In the genomic region with DNA sequence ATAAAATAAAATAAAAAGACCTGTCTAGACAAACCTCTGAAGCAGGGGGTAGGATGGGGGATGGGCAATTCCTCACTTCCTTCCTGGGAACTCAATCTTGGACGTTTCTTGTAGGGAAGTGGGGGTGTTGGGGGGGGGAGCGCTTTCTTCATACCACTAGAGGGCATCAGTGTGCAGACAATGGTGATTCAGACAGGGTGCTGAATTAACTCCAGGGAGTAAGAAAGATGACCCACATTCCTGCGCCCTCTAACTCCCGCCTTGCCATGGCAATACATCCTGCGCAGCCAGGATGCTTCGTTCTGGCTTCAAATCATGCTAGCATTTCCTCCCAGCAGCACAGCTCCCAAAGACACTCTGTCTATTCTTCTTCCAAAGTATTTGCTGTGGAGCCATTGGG, we compare ENCODE assay signal across 8 mouse cellular contexts.
DNase-seq lines count a peak whose midpoint lies in the region; ATAC-seq and TF ChIP-seq lines count a peak whose summit lies in the region.

No protein-coding gene starts in this region.

- no peak overlapping the region for H3K9ac ChIP-seq in forebrain, embryonic 14.5 days (ENCODE audit: low read length)
- H3K9ac ChIP-seq in forebrain, embryonic 15.5 days (replicated peaks): no peak overlapping the region
- no peak overlapping the region for H3K9ac ChIP-seq in limb, embryonic 14.5 days (ENCODE audit: low read depth, low read length, severe bottlenecking)

- no peaks in the 10 kb centered on the region for H3K27me3 ChIP-seq in forebrain, embryonic 14.5 days (replicated peaks; ENCODE audit: control insufficient read depth, insufficient read depth, low read length)
- no peaks in the 10 kb centered on the region for H3K27me3 ChIP-seq in forebrain, embryonic 15.5 days
- no peaks in the 10 kb centered on the region for H3K27me3 ChIP-seq in limb, embryonic 14.5 days (ENCODE audit: control insufficient read depth, insufficient read depth, low read length)

- no peak for ATAC-seq in forebrain, embryonic 14.5 days
- no peak for ATAC-seq in forebrain, embryonic 15.5 days (replicated peaks)
- ATAC-seq in limb, embryonic 14.5 days (ENCODE audit: low FRiP score, low read depth): no peak

- peak; percentile 65 for TF ChIP-seq CTCF in left cerebral cortex, adult 2 months (IDR thresholded peaks at IDR 0.05)

- intact Hi-C loops in left cerebral cortex, adult 2 months (cut with DNase I): loop anchor here (1.0 to 5.0 kb wide), 2 partner anchors 258 to 491 kb away; no protein-coding TSS in a partner anchor

- H3K4me3 ChIP-seq in forebrain, embryonic 14.5 days (ENCODE audit: low read depth, low read length): no peak overlapping the region
- H3K4me3 ChIP-seq in forebrain, embryonic 15.5 days: no peak overlapping the region
- no peak overlapping the region for H3K4me3 ChIP-seq in left cerebral cortex, adult 2 months
- no peak overlapping the region for H3K4me3 ChIP-seq in limb, embryonic 14.5 days (replicated peaks; ENCODE audit: low read length)

- no peak overlapping the region for H3K27ac ChIP-seq in forebrain, embryonic 14.5 days (ENCODE audit: low read depth, low read length)
- no peak overlapping the region for H3K27ac ChIP-seq in forebrain, embryonic 15.5 days (replicated peaks)
- H3K27ac ChIP-seq in left cerebral cortex, adult 2 months: no peak overlapping the region
- H3K27ac ChIP-seq in limb, embryonic 14.5 days (replicated peaks; ENCODE audit: low read depth, low read length): no peak overlapping the region

- H3K4me1 ChIP-seq in forebrain, embryonic 14.5 days (ENCODE audit: control insufficient read depth, insufficient read depth, low read length): no peaks in the 10 kb centered on the region
- H3K4me1 ChIP-seq in forebrain, embryonic 15.5 days: no peaks in the 10 kb centered on the region
- H3K4me1 ChIP-seq in limb, embryonic 14.5 days (ENCODE audit: control insufficient read depth, insufficient read depth, low read length): no peaks in the 10 kb centered on the region

- H3K36me3 ChIP-seq in forebrain, embryonic 14.5 days (ENCODE audit: control insufficient read depth, insufficient read depth, low read length): no peaks in the 10 kb centered on the region
- H3K36me3 ChIP-seq in forebrain, embryonic 15.5 days: no peaks in the 10 kb centered on the region
- H3K36me3 ChIP-seq in limb, embryonic 14.5 days (ENCODE audit: control insufficient read depth, insufficient read depth, low read length): no peaks in the 10 kb centered on the region

- DNase-seq in forebrain, embryonic 14.5 days (ENCODE audit: low spot score): peak; percentile 36
- DNase-seq in left cerebral cortex, adult 2 months (ENCODE audit: extremely low spot score in 1 of 2, low spot score in 2 of 2): no peak
- no peak for DNase-seq in left cerebral cortex, adult 11 months (ENCODE audit: low spot score)
- DNase-seq in NIH3T3 (ENCODE audit: low read depth): peak; percentile 50
- DNase-seq in limb, embryonic 14.5 days (ENCODE audit: low spot score): peak; percentile 4
- DNase-seq in spleen, postnatal 4 days (ENCODE audit: low spot score in 2 of 2): no peak
- no peak for DNase-seq in T-cell, adult 2 months (ENCODE audit: low spot score)

- no peak for TF ChIP-seq POLR2A in limb, embryonic 14.5 days (IDR thresholded peaks at IDR 0.05; ENCODE audit: borderline replicate concordance, extremely low read depth, insufficient read depth, insufficient read length)

- no peak overlapping the region for H3K4me2 ChIP-seq in forebrain, embryonic 14.5 days (ENCODE audit: low read length)
- H3K4me2 ChIP-seq in forebrain, embryonic 15.5 days (replicated peaks): no peak overlapping the region
- H3K4me2 ChIP-seq in limb, embryonic 14.5 days (replicated peaks; ENCODE audit: low read depth, low read length, severe bottlenecking): no peak overlapping the region

- H3K9me3 ChIP-seq in forebrain, embryonic 14.5 days (replicated peaks; ENCODE audit: control insufficient read depth, low read length): no peaks in the 10 kb centered on the region
- H3K9me3 ChIP-seq in forebrain, embryonic 15.5 days: no peaks in the 10 kb centered on the region
- H3K9me3 ChIP-seq in limb, embryonic 14.5 days (ENCODE audit: control insufficient read depth, low read length): no peaks in the 10 kb centered on the region

- 20% methylated on average over 6 of the region's 6 CpGs for WGBS in forebrain, embryonic 14.5 days
- 22% methylated on average over 6 of the region's 6 CpGs for WGBS in forebrain, embryonic 15.5 days
- WGBS in limb, embryonic 14.5 days: 12% methylated on average over 6 of the region's 6 CpGs

Comparison
In these comparisons a context has a peak if more than half of its experiments do, and no peak if none do; other contexts are left out.
1. DNase-seq: peak in forebrain, embryonic 14.5 days (single experiment), NIH3T3 (single experiment) and limb, embryonic 14.5 days (single experiment); none in left cerebral cortex, adult 2 months (0 of 2), left cerebral cortex, adult 11 months (single experiment), spleen, postnatal 4 days (0 of 2) and T-cell, adult 2 months (single experiment).